ENCODE assay signal across 23 mouse cellular contexts in genomic region chr7:80719038-80719437, GRCm38 (mm10). TPM values are rescaled to one million over a fixed set of nuclear protein-coding genes. Genes with fewer than 3 reads are reported as not detected.
DNase-seq lines count a peak whose midpoint lies in the region; ATAC-seq and TF ChIP-seq lines count a peak whose summit lies in the region.
"Had no signal": no experiment of that assay in that cellular context is flagged by ENCODE, and none has a peak within 500 bp of the region (broad histone marks: within the 10 kb centered on the region; RNA-seq: fewer than 3 reads in every experiment).

No protein-coding gene starts in this region.

- H3K9ac ChIP-seq in liver, embryonic 12.5 days, result no peak overlapping the region
- no peak overlapping the region for H3K9ac ChIP-seq in liver, embryonic 14.5 days (replicated peaks)
- no peak overlapping the region for H3K9ac ChIP-seq in neural tube, embryonic 15.5 days (replicated peaks)
- H3K9ac ChIP-seq: forebrain, embryonic 13.5 days; hindbrain, embryonic 14.5 days had no signal

- TF ChIP-seq POLR2A in spleen, adult 2 months (IDR thresholded peaks at IDR 0.05; ENCODE audit: low read depth, low read length), result no peak

- H3K4me1 ChIP-seq in spleen, adult 2 months (ENCODE audit: control insufficient read depth, insufficient read depth, insufficient read length), result no peaks in the 10 kb centered on the region
- H3K4me1 ChIP-seq in liver, embryonic 12.5 days, result peaks cover 58% of the 10 kb centered on the region
- H3K4me1 ChIP-seq in liver, embryonic 14.5 days (replicated peaks; ENCODE audit: control insufficient read depth in 2 of 2, insufficient read depth in 2 of 2, low read length in 1 of 2), result peaks cover 12 to 28% of the 10 kb centered on the region in 2 experiments
- H3K4me1 ChIP-seq in hindbrain, embryonic 10.5 days (replicated peaks), result peaks cover 17% of the 10 kb centered on the region
- H3K4me1 ChIP-seq in neural tube, embryonic 15.5 days, result 0 out of 2 replicates have a peak, but pooled peaks cover 4% of the 10 kb centered on the region
- H3K4me1 ChIP-seq: forebrain, embryonic 13.5 days had no signal

- TF ChIP-seq CTCF in spleen, adult 2 months (IDR thresholded peaks at IDR 0.05; ENCODE audit: extremely low read depth, insufficient read depth, insufficient read length, insufficient replicate concordance), result no peak
- no peak for TF ChIP-seq CTCF in liver, embryonic 14.5 days (IDR thresholded peaks at IDR 0.05; ENCODE audit: low read depth)

- H3K36me3 ChIP-seq in spleen, adult 2 months (ENCODE audit: control insufficient read depth, insufficient read depth, low read length), result peaks cover 56% of the 10 kb centered on the region
- peaks cover 65% of the 10 kb centered on the region for H3K36me3 ChIP-seq in liver, embryonic 12.5 days
- peaks cover 2% of the 10 kb centered on the region; the same call in 1 of the 2 replicates for H3K36me3 ChIP-seq in liver, embryonic 14.5 days (replicated peaks; ENCODE audit: control insufficient read depth, insufficient read depth, low read depth)
- H3K36me3 ChIP-seq in hindbrain, embryonic 10.5 days, result peaks cover 70% of the 10 kb centered on the region
- peaks cover 53% of the 10 kb centered on the region for H3K36me3 ChIP-seq in neural tube, embryonic 15.5 days

- peak; percentile 73 for ATAC-seq in liver, embryonic 12.5 days
- ATAC-seq in liver, embryonic 14.5 days (ENCODE audit: insufficient read depth), result peak; percentile 70
- ATAC-seq in megakaryocyte progenitor cell, adult 5-6 weeks (replicated peaks; ENCODE audit: poor library complexity), result peak; percentile 35
- no peak for ATAC-seq in neural tube, embryonic 15.5 days (ENCODE audit: low FRiP score)
- ATAC-seq: forebrain, embryonic 13.5 days; forebrain, embryonic 16.5 days had no signal

- WGBS in spleen, adult 2 months, result 79% methylated on average over 2 of the region's 2 CpGs
- WGBS in liver, embryonic 12.5 days (ENCODE audit: insufficient replicate concordance), result 47% methylated on average over 2 of the region's 2 CpGs
- 20% methylated on average over 2 of the region's 2 CpGs for WGBS in liver, embryonic 14.5 days (ENCODE audit: insufficient replicate concordance)
- WGBS in hindbrain, embryonic 10.5 days, result 98% methylated on average over 2 of the region's 2 CpGs
- WGBS in neural tube, embryonic 15.5 days, result 97% methylated on average over 2 of the region's 2 CpGs

- TF ChIP-seq EP300 in liver, embryonic 14.5 days (IDR thresholded peaks at IDR 0.05; ENCODE audit: low read depth), result no peak

- H3K4me3 ChIP-seq in spleen, adult 2 months (ENCODE audit: extremely low read depth, insufficient read depth, insufficient read length), result no peak overlapping the region
- no peak overlapping the region for H3K4me3 ChIP-seq in liver, embryonic 12.5 days
- H3K4me3 ChIP-seq in liver, embryonic 14.5 days (ENCODE audit: insufficient read depth in 1 of 2, low read depth in 2 of 2, low read length in 2 of 2), result no peak overlapping the region
- no peak overlapping the region for H3K4me3 ChIP-seq in hindbrain, embryonic 10.5 days
- no peak overlapping the region for H3K4me3 ChIP-seq in neural tube, embryonic 15.5 days (replicated peaks)
- H3K4me3 ChIP-seq: forebrain, embryonic 10.5 days; forebrain, embryonic 13.5 days had no signal

- no peaks in the 10 kb centered on the region for H3K9me3 ChIP-seq in liver, embryonic 12.5 days (replicated peaks)
- no peaks in the 10 kb centered on the region for H3K9me3 ChIP-seq in liver, embryonic 14.5 days (ENCODE audit: control insufficient read depth, low read length)
- H3K9me3 ChIP-seq in hindbrain, embryonic 10.5 days, result no peaks in the 10 kb centered on the region
- no peaks in the 10 kb centered on the region for H3K9me3 ChIP-seq in neural tube, embryonic 15.5 days (replicated peaks)
- H3K9me3 ChIP-seq: forebrain, embryonic 10.5 days; forebrain, embryonic 13.5 days had no signal

- DNase-seq in spleen, adult 2 months (ENCODE audit: low read depth in 1 of 2, low spot score in 2 of 2), result no peak
- DNase-seq in spleen, postnatal 10 days (ENCODE audit: low spot score in 2 of 2), result no peak
- no peak for DNase-seq in liver, embryonic 14.5 days (ENCODE audit: low read depth in 3 of 3, low spot score in 3 of 3)
- DNase-seq in hindbrain, embryonic 10.5 days (ENCODE audit: low spot score), result no peak
- no peak for DNase-seq in neural tube, embryonic 10.5 days (ENCODE audit: extremely low spot score, low spot score)
- DNase-seq: adrenal gland, adult 2 months; adrenal gland, postnatal 25 days; cerebellum, adult 11-12 months; cerebellum, adult 8-10 months; cerebellum, postnatal 10 days; cerebellum, postnatal 36 days; gastrocnemius, postnatal 10 days; gastrocnemius, postnatal 36 days; heart, postnatal 10 days; heart, postnatal 36 days had no signal

- H3K27ac ChIP-seq in spleen, adult 2 months (ENCODE audit: insufficient read depth, low read length), result peak overlapping the region; percentile 15; the same call in 1 of the 2 replicates
- H3K27ac ChIP-seq in liver, embryonic 12.5 days, result no peak overlapping the region
- H3K27ac ChIP-seq in liver, embryonic 14.5 days, result no peak overlapping the region
- H3K27ac ChIP-seq in hindbrain, embryonic 10.5 days, result no peak overlapping the region
- H3K27ac ChIP-seq in neural tube, embryonic 15.5 days (replicated peaks), result no peak overlapping the region
- H3K27ac ChIP-seq: forebrain, embryonic 10.5 days; forebrain, embryonic 13.5 days; hindbrain, embryonic 14.5 days had no signal

- no peak overlapping the region for H3K4me2 ChIP-seq in liver, embryonic 12.5 days
- H3K4me2 ChIP-seq in liver, embryonic 14.5 days (ENCODE audit: low read depth), result no peak overlapping the region
- H3K4me2 ChIP-seq in neural tube, embryonic 15.5 days, result no peak overlapping the region
- H3K4me2 ChIP-seq: forebrain, embryonic 13.5 days; heart, embryonic 11.5 days; hindbrain, embryonic 14.5 days had no signal

- H3K27me3 ChIP-seq in spleen, adult 2 months (ENCODE audit: control insufficient read depth, insufficient read depth, low read length), result no peaks in the 10 kb centered on the region
- no peaks in the 10 kb centered on the region for H3K27me3 ChIP-seq in liver, embryonic 12.5 days (replicated peaks)
- no peaks in the 10 kb centered on the region for H3K27me3 ChIP-seq in liver, embryonic 14.5 days (ENCODE audit: control insufficient read depth, insufficient read depth, low read length)
- H3K27me3 ChIP-seq in hindbrain, embryonic 10.5 days (ENCODE audit: insufficient read depth, poor library complexity, severe bottlenecking), result no peaks in the 10 kb centered on the region
- H3K27me3 ChIP-seq in neural tube, embryonic 15.5 days (replicated peaks), result no peaks in the 10 kb centered on the region
- H3K27me3 ChIP-seq: forebrain, embryonic 13.5 days had no signal

RNA-seq across cellular contexts. Expression of gene Crtc3, which starts 30.4 kb away (rescaled TPM):
- 19.1 and 21.3 TPM in 2 replicates for polyA plus RNA-seq in spleen, adult 2 months (2012; rRNA removed)
- 7.0 and 7.1 TPM in 2 replicates for polyA plus RNA-seq in liver, embryonic 12.5 days (2016; fragmentation: Nextera tagmentation; extraction: Ambion mirVana)
- polyA plus RNA-seq in liver, embryonic 14.5 days (2012; rRNA removed), result 1.7 and 1.9 TPM in 2 replicates
- 2.4 and 4.2 TPM in 2 replicates for polyA plus RNA-seq in liver, embryonic 14.5 days (2014; fragmentation: Nextera tagmentation; extraction: Ambion mirVana)
- 18.3 and 26.9 TPM in 2 replicates for total RNA-seq in megakaryocyte progenitor cell, adult 5-6 weeks (2015)
- 5.6 and 16.3 TPM in 2 replicates for total RNA-seq in megakaryocyte progenitor cell, adult 5-6 weeks (2017)
- 8.1 and 10.1 TPM in 2 replicates for polyA plus RNA-seq in hindbrain, embryonic 10.5 days (2016; fragmentation: Nextera tagmentation; extraction: Ambion mirVana)
- 18.4 and 20.7 TPM in 2 replicates for polyA plus RNA-seq in neural tube, embryonic 15.5 days (2015; fragmentation: Nextera tagmentation; extraction: Ambion mirVana)
